9 mouse cellular contexts compared by ENCODE assay signal in the genomic region with DNA sequence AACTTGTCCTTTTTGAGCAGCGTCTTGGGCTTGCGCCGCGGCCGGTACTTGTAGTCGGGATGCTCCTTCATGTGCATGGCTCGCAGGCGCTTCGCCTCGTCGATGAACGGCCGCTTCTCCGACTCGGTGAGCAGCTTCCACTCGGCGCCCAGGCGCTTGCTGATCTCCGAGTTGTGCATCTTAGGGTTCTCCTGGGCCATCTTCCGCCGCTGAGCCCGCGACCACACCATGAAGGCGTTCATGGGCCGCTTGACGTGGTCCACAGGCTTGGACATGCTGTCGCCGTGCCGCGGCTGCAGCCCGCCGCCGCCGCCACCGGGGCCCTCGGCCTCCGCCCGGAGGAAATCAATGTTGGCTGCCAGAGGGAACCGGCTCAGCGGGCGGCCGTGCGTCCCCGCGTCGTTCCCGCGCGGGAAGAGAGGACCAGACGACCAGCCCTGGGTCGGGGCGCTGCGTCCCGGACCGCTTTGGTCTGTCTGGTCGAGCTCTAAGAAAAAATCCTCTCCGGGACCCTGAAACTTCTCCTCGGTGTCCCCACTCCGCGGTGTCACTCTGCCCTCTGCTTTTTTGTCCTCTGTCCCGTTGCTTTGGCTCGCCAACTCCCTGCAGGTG. TPM values are rescaled to one million over a fixed set of nuclear protein-coding genes. Genes with fewer than 3 reads are reported as not detected.
DNase-seq lines count a peak whose midpoint lies in the region; ATAC-seq and TF ChIP-seq lines count a peak whose summit lies in the region.
"Had no signal": no experiment of that assay in that cellular context is flagged by ENCODE, and none has a peak within 500 bp of the region (broad histone marks: within the 10 kb centered on the region; RNA-seq: fewer than 3 reads in every experiment).

No protein-coding gene starts in this region.

- TF ChIP-seq POLR2A in kidney, adult 2 months (IDR thresholded peaks at IDR 0.05; ENCODE audit: low read depth, low read length): no peak

- H3K4me1 ChIP-seq in kidney, adult 2 months (ENCODE audit: control insufficient read depth, insufficient read depth, low read length): no peaks in the 10 kb centered on the region
- H3K4me1 ChIP-seq in G1E (ENCODE audit: insufficient read depth, low read depth, low read length): peaks cover 20% of the 10 kb centered on the region
- peaks cover 6% of the 10 kb centered on the region; the same call in 1 of the 2 replicates for H3K4me1 ChIP-seq in forebrain, embryonic 11.5 days (replicated peaks; ENCODE audit: control insufficient read depth, insufficient read depth, low read length)
- peaks cover 34% of the 10 kb centered on the region for H3K4me1 ChIP-seq in intestine, embryonic 15.5 days (replicated peaks)
- peaks cover 9% of the 10 kb centered on the region for H3K4me1 ChIP-seq in midbrain, embryonic 11.5 days (ENCODE audit: control insufficient read depth, insufficient read depth, low read length)

- peak overlapping the region; percentile 26; the same call in 1 of the 2 replicates for H3K4me3 ChIP-seq in kidney, adult 2 months (ENCODE audit: insufficient read depth, low read depth, low read length)
- peak overlapping the region; percentile 61; the same call in 1 of the 2 replicates for H3K4me3 ChIP-seq in G1E (ENCODE audit: low read depth, low read length)
- H3K4me3 ChIP-seq in forebrain, embryonic 11.5 days (ENCODE audit: low read depth, low read length): peak overlapping the region; percentile 85
- H3K4me3 ChIP-seq in intestine, embryonic 15.5 days (replicated peaks): peak overlapping the region; percentile 51
- H3K4me3 ChIP-seq in midbrain, embryonic 11.5 days (ENCODE audit: low read depth, low read length): peak overlapping the region; percentile 71

- peak overlapping the region; percentile 77 for H3K4me2 ChIP-seq in forebrain, embryonic 11.5 days (ENCODE audit: low read depth, low read length, severe bottlenecking)
- peak overlapping the region; percentile 95 for H3K4me2 ChIP-seq in intestine, embryonic 15.5 days (replicated peaks)
- H3K4me2 ChIP-seq in midbrain, embryonic 11.5 days: peak overlapping the region; percentile 71

- no peaks in the 10 kb centered on the region for H3K36me3 ChIP-seq in kidney, adult 2 months (ENCODE audit: control insufficient read depth, insufficient read depth, low read length)
- peaks cover 9% of the 10 kb centered on the region for H3K36me3 ChIP-seq in G1E (replicated peaks)
- H3K36me3 ChIP-seq in forebrain, embryonic 11.5 days (ENCODE audit: control insufficient read depth, insufficient read depth, low read length): no peaks in the 10 kb centered on the region
- no peaks in the 10 kb centered on the region for H3K36me3 ChIP-seq in intestine, embryonic 15.5 days
- H3K36me3 ChIP-seq in midbrain, embryonic 11.5 days (ENCODE audit: control insufficient read depth, insufficient read depth, low read length): no peaks in the 10 kb centered on the region

- H3K9ac ChIP-seq in forebrain, embryonic 11.5 days (ENCODE audit: low read length): peak overlapping the region; percentile 95
- 0 out of 2 replicates have a peak overlapping the region, but pooled peaks have one; percentile 8 for H3K9ac ChIP-seq in intestine, embryonic 15.5 days
- peak overlapping the region; percentile 98 for H3K9ac ChIP-seq in midbrain, embryonic 11.5 days (ENCODE audit: low read length)

- no peak for ATAC-seq in G1E (ENCODE audit: extremely low read depth, insufficient number of reproducible peaks, low FRiP score, poor library complexity, severe bottlenecking)
- no peak for ATAC-seq in forebrain, embryonic 11.5 days (replicated peaks; ENCODE audit: low FRiP score)
- no peak for ATAC-seq in intestine, embryonic 15.5 days
- ATAC-seq in midbrain, embryonic 11.5 days (ENCODE audit: low FRiP score): no peak

- no peak for TF ChIP-seq CTCF in kidney, adult 2 months (conservative IDR thresholded peaks at IDR 0.05; ENCODE audit: insufficient read depth, insufficient read length, low read depth, low read length)
- TF ChIP-seq CTCF in G1E (IDR thresholded peaks at IDR 0.05; ENCODE audit: low read depth, low read length): no peak

- no peak overlapping the region for H3K27ac ChIP-seq in kidney, adult 2 months (ENCODE audit: insufficient read depth, low read depth, low read length)
- peak overlapping the region; percentile 92 for H3K27ac ChIP-seq in forebrain, embryonic 11.5 days (ENCODE audit: low read depth, low read length)
- H3K27ac ChIP-seq in intestine, embryonic 15.5 days: no peak overlapping the region
- H3K27ac ChIP-seq in midbrain, embryonic 11.5 days (ENCODE audit: low read depth, low read length): peak overlapping the region; percentile 94

- DNase-seq in kidney, adult 2 months: peak; percentile 10
- no peak for DNase-seq in kidney, adult 9 months
- DNase-seq in G1E (ENCODE audit: low spot score): no peak
- peak; percentile 78 for DNase-seq in forebrain, embryonic 11.5 days (ENCODE audit: low spot score)
- DNase-seq in midbrain, embryonic 11.5 days (ENCODE audit: low spot score, missing footprints): peak; percentile 97
- no peak for DNase-seq in right cerebral cortex, postnatal 14 days
- no peak for DNase-seq in ovary, postnatal 10 days (ENCODE audit: low spot score)

- peaks cover 28% of the 10 kb centered on the region for H3K9me3 ChIP-seq in G1E (replicated peaks)
- no peaks in the 10 kb centered on the region for H3K9me3 ChIP-seq in forebrain, embryonic 11.5 days (ENCODE audit: control insufficient read depth, low read length)
- no peaks in the 10 kb centered on the region for H3K9me3 ChIP-seq in intestine, embryonic 15.5 days
- no peaks in the 10 kb centered on the region for H3K9me3 ChIP-seq in midbrain, embryonic 11.5 days (ENCODE audit: control insufficient read depth, low read length)

- peaks cover 31% of the 10 kb centered on the region for H3K27me3 ChIP-seq in kidney, adult 2 months (replicated peaks; ENCODE audit: control insufficient read depth, insufficient read depth, low read length)
- H3K27me3 ChIP-seq in G1E (ENCODE audit: insufficient read depth, low read length): peaks cover 40% of the 10 kb centered on the region
- H3K27me3 ChIP-seq in forebrain, embryonic 11.5 days (ENCODE audit: control insufficient read depth, insufficient read depth, low read length): peaks cover 6% of the 10 kb centered on the region
- peaks cover 76% of the 10 kb centered on the region for H3K27me3 ChIP-seq in intestine, embryonic 15.5 days (replicated peaks)
- peaks cover 7% of the 10 kb centered on the region for H3K27me3 ChIP-seq in midbrain, embryonic 11.5 days (ENCODE audit: control insufficient read depth, insufficient read depth, low read length)

- 1% methylated on average over 62 of the region's 62 CpGs for WGBS in kidney, adult 2 months
- WGBS in forebrain, embryonic 11.5 days: under 1% methylated on average over 62 of the region's 62 CpGs
- WGBS in intestine, embryonic 15.5 days: under 1% methylated on average over 62 of the region's 62 CpGs
- WGBS in midbrain, embryonic 11.5 days: 0% methylated on average over 61 of the region's 62 CpGs

RNA-seq across cellular contexts. Expression of gene Sox21, which starts 1.4 kb away (rescaled TPM):
- polyA plus RNA-seq in kidney, adult 2 months (2012; rRNA removed): not detected in 2 replicates
- 3.0 and 4.6 TPM in 2 replicates for total RNA-seq in G1E (2014; fragmentation: Nextera tagmentation)
- 1.2 and 1.3 TPM in 2 replicates for total RNA-seq in G1E (2017)
- polyA plus RNA-seq in G1E (2012): 9.0 and 10.9 TPM in 2 replicates
- polyA plus RNA-seq in forebrain, embryonic 11.5 days (2014; fragmentation: Nextera tagmentation; extraction: Ambion mirVana): 21.6 and 23.8 TPM in 2 replicates
- 0.09 and 0.14 TPM in 2 replicates for polyA plus RNA-seq in intestine, embryonic 15.5 days (2015; fragmentation: Nextera tagmentation; extraction: Ambion mirVana)
- polyA plus RNA-seq in midbrain, embryonic 11.5 days (2014; fragmentation: Nextera tagmentation; extraction: Ambion mirVana): 20.4 and 24.5 TPM in 2 replicates

RNA-seq across cellular contexts. Expression of gene Gm9376, which starts 31.3 kb away (rescaled TPM):
- not detected in 2 replicates for polyA plus RNA-seq in kidney, adult 2 months (2012; rRNA removed)
- total RNA-seq in G1E (2014; fragmentation: Nextera tagmentation) (not detected in 2 replicates), G1E (2017) (not detected in 2 replicates)
- polyA plus RNA-seq in G1E (2012): not detected in 2 replicates
- not detected in 2 replicates for polyA plus RNA-seq in forebrain, embryonic 11.5 days (2014; fragmentation: Nextera tagmentation; extraction: Ambion mirVana)
- not detected in 2 replicates for polyA plus RNA-seq in intestine, embryonic 15.5 days (2015; fragmentation: Nextera tagmentation; extraction: Ambion mirVana)
- polyA plus RNA-seq in midbrain, embryonic 11.5 days (2014; fragmentation: Nextera tagmentation; extraction: Ambion mirVana): not detected in 2 replicates
- total RNA-seq: gastrocnemius, postnatal 4 days had no signal

Comparison
In these comparisons a context has a peak if more than half of its experiments do, and no peak if none do; other contexts are left out.
1. DNase-seq: peak in kidney, adult 2 months (single experiment), forebrain, embryonic 11.5 days (single experiment) and midbrain, embryonic 11.5 days (single experiment); none in kidney, adult 9 months (single experiment), G1E (single experiment), right cerebral cortex, postnatal 14 days (single experiment) and ovary, postnatal 10 days (single experiment).
2. H3K27ac ChIP-seq: peak in forebrain, embryonic 11.5 days (single experiment) and midbrain, embryonic 11.5 days (single experiment); none in kidney, adult 2 months (single experiment) and intestine, embryonic 15.5 days (single experiment).
3. H3K4me3 ChIP-seq: peak in every context shown above with its lines; median percentile 85 in forebrain, embryonic 11.5 days; 71 in midbrain, embryonic 11.5 days; 61 in G1E; 51 in intestine, embryonic 15.5 days; 26 in kidney, adult 2 months.
4. H3K9ac ChIP-seq: peak in every context shown above with its lines; median percentile 98 in midbrain, embryonic 11.5 days; 95 in forebrain, embryonic 11.5 days; 8 in intestine, embryonic 15.5 days.
5. Peak in every context shown above with its lines, with median percentiles within 50 percentile points of each other: H3K4me2 ChIP-seq.